In genomic region chr4:153669070-153669469, GRCm38 (mm10) we compare ENCODE assay signal across 14 mouse cellular contexts.
"Had no signal": no experiment of that assay in that cellular context is flagged by ENCODE, and none has a peak within 500 bp of the region (broad histone marks: within the 10 kb centered on the region; RNA-seq: fewer than 3 reads in every experiment).

No protein-coding gene starts in this region.

- H3K9ac ChIP-seq: intestine, embryonic 15.5 days; lung, embryonic 15.5 days had no signal

- H3K27ac ChIP-seq: intestine, embryonic 15.5 days; left cerebral cortex, adult 2 months; lung, embryonic 15.5 days had no signal

- H3K4me3 ChIP-seq: intestine, embryonic 15.5 days; left cerebral cortex, adult 2 months; lung, embryonic 15.5 days had no signal

- H3K27me3 ChIP-seq: intestine, embryonic 15.5 days; lung, embryonic 15.5 days had no signal

- H3K36me3 ChIP-seq: intestine, embryonic 15.5 days; lung, embryonic 15.5 days had no signal

- DNase-seq: kidney, adult 11 months; kidney, adult 8-10 months; kidney, postnatal 14 days; kidney, postnatal 4 days; lung, adult 18-20 months; lung, postnatal 10 days; lung, postnatal 36 days; midbrain, embryonic 14.5 days; thymus, adult 18-20 months; thymus, postnatal 36 days had no signal

- H3K4me2 ChIP-seq: intestine, embryonic 15.5 days; lung, embryonic 15.5 days; midbrain, embryonic 11.5 days had no signal

- H3K9me3 ChIP-seq: intestine, embryonic 15.5 days; lung, embryonic 15.5 days had no signal

- ATAC-seq: intestine, embryonic 15.5 days had no signal

- H3K4me1 ChIP-seq: intestine, embryonic 15.5 days; lung, embryonic 15.5 days had no signal
